In the genomic region with DNA sequence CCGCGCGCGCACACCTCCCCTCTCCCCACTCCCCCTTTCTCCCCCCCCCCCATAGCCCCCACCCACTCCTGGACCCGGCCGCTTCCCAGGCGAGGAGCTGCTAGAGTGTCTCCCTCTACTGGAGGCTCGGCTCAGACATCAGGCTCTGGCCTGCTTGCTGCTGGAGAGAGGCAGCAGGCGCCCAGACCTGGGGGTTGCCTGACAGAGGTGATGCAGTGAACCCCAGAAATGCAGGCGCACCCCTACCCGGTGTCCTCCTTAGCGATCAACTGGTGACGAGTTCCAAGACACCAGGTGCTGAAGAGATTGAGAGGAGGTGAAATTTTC, we compare ENCODE assay signal across 8 mouse cellular contexts. TPM values are rescaled to one million over a fixed set of nuclear protein-coding genes. Genes with fewer than 3 reads are reported as not detected.
DNase-seq lines count a peak whose midpoint lies in the region; ATAC-seq and TF ChIP-seq lines count a peak whose summit lies in the region.

A gene (minus strand): TSS at position 49 of the 327 bp plus-strand sequence.

- peak; percentile 55 for DNase-seq in ES-E14 (ENCODE audit: low read depth, low spot score)
- DNase-seq in cerebellum, adult 18-20 months = peak; percentile 90 to 94
- peak; percentile 80 to 92 for DNase-seq in frontal cortex, adult 2 months (ENCODE audit: extremely low spot score in 1 of 2, low spot score in 1 of 2)
- DNase-seq in layer of hippocampus, adult 9-11 months = peak; percentile 85
- DNase-seq in ovary, postnatal 36 days (ENCODE audit: low spot score) = peak; percentile 84

- no peaks in the 10 kb centered on the region for H3K36me3 ChIP-seq in ES-E14 (ENCODE audit: control insufficient read depth, insufficient read depth, low read length, poor library complexity, severe bottlenecking)
- no peaks in the 10 kb centered on the region for H3K36me3 ChIP-seq in lung, embryonic 15.5 days

- 1% methylated on average over 10 of the region's 13 CpGs for whole genome bisulfite sequencing in lung, embryonic 15.5 days

- no peak within 1 kb of the TSS for H3K27ac ChIP-seq in ES-E14 (ENCODE audit: insufficient read depth, low read depth, low read length, poor library complexity, severe bottlenecking)
- peak within 1 kb of the TSS; percentile 97 for H3K27ac ChIP-seq in lung, embryonic 15.5 days

- peak within 1 kb of the TSS; percentile 96 for H3K4me2 ChIP-seq in lung, embryonic 15.5 days

- H3K9ac ChIP-seq in ES-E14 (ENCODE audit: insufficient read depth, low read depth, low read length, poor library complexity, severe bottlenecking) = peak within 1 kb of the TSS; percentile 69
- peak within 1 kb of the TSS; percentile 94 for H3K9ac ChIP-seq in lung, embryonic 15.5 days

- H3K4me1 ChIP-seq in ES-E14 (ENCODE audit: control insufficient read depth in 2 of 2, insufficient read depth in 2 of 2, low read length in 2 of 2, poor library complexity in 1 of 2) = no peaks in the 10 kb centered on the region
- peaks cover 21% of the 10 kb centered on the region for H3K4me1 ChIP-seq in lung, embryonic 15.5 days

- H3K27me3 ChIP-seq in lung, embryonic 15.5 days = peaks cover 25% of the 10 kb centered on the region

- peak within 1 kb of the TSS; percentile 60 to 70 for H3K4me3 ChIP-seq in ES-E14 (ENCODE audit: insufficient read depth in 1 of 2, low read depth in 1 of 2, low read length in 2 of 2, poor library complexity in 1 of 2, severe bottlenecking in 1 of 2)
- H3K4me3 ChIP-seq in lung, embryonic 15.5 days = peak within 1 kb of the TSS; percentile 76

- ATAC-seq in hematopoietic stem cell, adult 5-6 weeks (replicated peaks in 1 of 2; ENCODE audit: insufficient read depth in 1 of 2, low FRiP score in 2 of 2, low TSS enrichment in 1 of 2, low read depth in 1 of 2, poor library complexity in 2 of 2, severe bottlenecking in 2 of 2) = peak; percentile 62 to 65
- peak; percentile 73 for ATAC-seq in lung, embryonic 15.5 days (ENCODE audit: borderline replicate concordance, extremely low read depth, low FRiP score, low TSS enrichment)
- no peak for ATAC-seq in erythroid progenitor cell, adult 5-6 weeks (replicated peaks; ENCODE audit: low FRiP score, poor library complexity, severe bottlenecking)

- in situ Hi-C loops in ES-E14 (cut with MboI; ENCODE audit: low sequenced_read_pairs in 2 of 2, unreplicated experiment in 2 of 2) = loop anchor here in 1 of 2 experiments (25.0 kb wide), 1 partner anchor 185 kb away; no protein-coding TSS in a partner anchor

- H3K9me3 ChIP-seq in ES-E14 (ENCODE audit: control insufficient read depth, insufficient read depth, low read depth, low read length) = no peaks in the 10 kb centered on the region
- H3K9me3 ChIP-seq in lung, embryonic 15.5 days = no peaks in the 10 kb centered on the region

TF ChIP-seq in ES-E14, 5 proteins besides CTCF, POLR2A, EP300 and RAD21:
- TF ChIP-seq MAFK (IDR thresholded peaks at IDR 0.05; ENCODE audit: insufficient read depth, low read depth, low read length) (no peak), ZC3H11A (IDR thresholded peaks at IDR 0.05; ENCODE audit: borderline replicate concordance, low read depth, low read length) (peak; percentile 37; the same call in 1 of the 2 replicates)

RNA-seq across cellular contexts. Expression of the gene that starts here (rescaled TPM):
- total RNA-seq in ES-E14 (2012; rRNA removed) = 1.2 and 1.8 TPM in 2 replicates
- 49.7 and 58.9 TPM in 2 replicates for polyA plus RNA-seq in frontal cortex, adult 2 months (2012; rRNA removed)
- total RNA-seq in hematopoietic stem cell, adult 5-6 weeks (2017) = 0.25 TPM in 1 of 2 replicates, not detected in the other
- 10.6 and 11.4 TPM in 2 replicates for polyA plus RNA-seq in lung, embryonic 15.5 days (2015; fragmentation: Nextera tagmentation; extraction: Ambion mirVana)
- not detected in 2 replicates for total RNA-seq in erythroid progenitor cell, adult 5-6 weeks (2015; ENCODE audit: low replicate concordance)
- total RNA-seq in erythroid progenitor cell, adult 5-6 weeks (2017; ENCODE audit: low replicate concordance) = 0.13 TPM in 1 of 2 replicates, not detected in the other

Comparison
In these comparisons a context has a peak if more than half of its experiments do, and no peak if none do; other contexts are left out.
1. Peak in ATAC-seq in hematopoietic stem cell, adult 5-6 weeks; RNA of the gene not detected or under 1 TPM.